ENCODE assay signal across 11 mouse cellular contexts in genomic region chr5:139947446-139947845, GRCm38 (mm10). TPM values are rescaled to one million over a fixed set of nuclear protein-coding genes. Genes with fewer than 3 reads are reported as not detected.
DNase-seq lines count a peak whose midpoint lies in the region; ATAC-seq and TF ChIP-seq lines count a peak whose summit lies in the region.
"Had no signal": no experiment of that assay in that cellular context is flagged by ENCODE, and none has a peak within 500 bp of the region (broad histone marks: within the 10 kb centered on the region; RNA-seq: fewer than 3 reads in every experiment).

No protein-coding gene starts in this region.

- H3K9ac ChIP-seq in midbrain, embryonic 14.5 days (replicated peaks; ENCODE audit: low read length) = no peak overlapping the region
- H3K9ac ChIP-seq: embryonic facial prominence, embryonic 15.5 days; heart, embryonic 13.5 days; limb, embryonic 15.5 days had no signal

- intact Hi-C loops in left cerebral cortex, adult 2 months (cut with DNase I) = no loop called here
- intact Hi-C loops in left cerebral cortex, postnatal 25 days (cut with DNase I) = no loop called here

- no peak overlapping the region for H3K4me2 ChIP-seq in midbrain, embryonic 14.5 days (ENCODE audit: low read length)
- H3K4me2 ChIP-seq: embryonic facial prominence, embryonic 15.5 days; heart, embryonic 13.5 days; limb, embryonic 15.5 days had no signal

- no peak for ATAC-seq in G1E (ENCODE audit: extremely low read depth, insufficient number of reproducible peaks, low FRiP score, poor library complexity, severe bottlenecking)
- no peak for ATAC-seq in midbrain, embryonic 14.5 days (ENCODE audit: low FRiP score, low TSS enrichment)

- TF ChIP-seq CTCF in left cerebral cortex, adult 2 months (IDR thresholded peaks at IDR 0.05) = peak; percentile 54
- peak; percentile 78 for TF ChIP-seq CTCF in G1E (IDR thresholded peaks at IDR 0.05; ENCODE audit: low read depth, low read length)

- WGBS in midbrain, embryonic 14.5 days = 91% methylated on average over 5 of the region's 5 CpGs

- DNase-seq in left cerebral cortex, adult 2 months (ENCODE audit: extremely low spot score in 1 of 2, low spot score in 2 of 2) = no peak
- DNase-seq in left cerebral cortex, postnatal 25 days (ENCODE audit: low spot score in 2 of 2) = no peak
- DNase-seq in CD4-positive helper T cell, adult 2 months (ENCODE audit: low read depth, low spot score) = peak; percentile 30
- no peak for DNase-seq in G1E (ENCODE audit: low spot score)
- DNase-seq in lung, postnatal 14 days = peak; percentile 37
- DNase-seq in right cerebral cortex, adult 2 months (ENCODE audit: low spot score in 2 of 2) = no peak
- no peak for DNase-seq in midbrain, embryonic 14.5 days
- DNase-seq: kidney, postnatal 14 days had no signal

- H3K9me3 ChIP-seq in G1E (replicated peaks) = no peaks in the 10 kb centered on the region
- H3K9me3 ChIP-seq in midbrain, embryonic 14.5 days (ENCODE audit: control insufficient read depth, low read length) = no peaks in the 10 kb centered on the region
- H3K9me3 ChIP-seq: embryonic facial prominence, embryonic 15.5 days; heart, embryonic 13.5 days; limb, embryonic 15.5 days had no signal

- H3K27ac ChIP-seq in left cerebral cortex, adult 2 months = no peak overlapping the region
- no peak overlapping the region for H3K27ac ChIP-seq in midbrain, embryonic 14.5 days (replicated peaks; ENCODE audit: low read depth, low read length)
- H3K27ac ChIP-seq: embryonic facial prominence, embryonic 15.5 days; heart, embryonic 13.5 days; limb, embryonic 15.5 days had no signal

- peaks cover 14% of the 10 kb centered on the region; the same call in 1 of the 2 replicates for H3K27me3 ChIP-seq in G1E (ENCODE audit: insufficient read depth, low read length)
- no peaks in the 10 kb centered on the region for H3K27me3 ChIP-seq in midbrain, embryonic 14.5 days (ENCODE audit: control insufficient read depth, insufficient read depth, low read length)
- H3K27me3 ChIP-seq: embryonic facial prominence, embryonic 15.5 days had no signal

- no peaks in the 10 kb centered on the region for H3K36me3 ChIP-seq in G1E (replicated peaks)
- H3K36me3 ChIP-seq in midbrain, embryonic 14.5 days (ENCODE audit: control insufficient read depth, insufficient read depth, low read length) = no peaks in the 10 kb centered on the region
- H3K36me3 ChIP-seq: embryonic facial prominence, embryonic 15.5 days; heart, embryonic 13.5 days; limb, embryonic 15.5 days had no signal

- no peak overlapping the region for H3K4me3 ChIP-seq in left cerebral cortex, adult 2 months
- no peak overlapping the region for H3K4me3 ChIP-seq in G1E (ENCODE audit: low read depth, low read length)
- H3K4me3 ChIP-seq in midbrain, embryonic 14.5 days (replicated peaks; ENCODE audit: low read depth, low read length) = no peak overlapping the region
- H3K4me3 ChIP-seq: embryonic facial prominence, embryonic 15.5 days; heart, embryonic 13.5 days; limb, embryonic 15.5 days had no signal

- no peaks in the 10 kb centered on the region for H3K4me1 ChIP-seq in G1E (ENCODE audit: insufficient read depth, low read depth, low read length)
- H3K4me1 ChIP-seq in midbrain, embryonic 14.5 days (ENCODE audit: control insufficient read depth, insufficient read depth, low read length) = peaks cover 4% of the 10 kb centered on the region
- H3K4me1 ChIP-seq: heart, embryonic 13.5 days had no signal

RNA-seq across cellular contexts. Expression of gene Elfn1, which starts 39.7 kb away (rescaled TPM):
- 10 to 100 TPM; 34.5 to 38.1 TPM for total RNA-seq in left cerebral cortex, adult 2 months (2021)
- 10 to 100 TPM; 35.0 to 37.6 TPM for total RNA-seq in left cerebral cortex, postnatal 25 days (2021)
- not detected in 2 replicates for total RNA-seq in G1E (2014; fragmentation: Nextera tagmentation)
- 0.05 and 0.06 TPM in 2 replicates for total RNA-seq in G1E (2017)
- polyA plus RNA-seq in G1E (2012) = 0.02 TPM in 1 of 2 replicates, not detected in the other
- polyA plus RNA-seq in midbrain, embryonic 14.5 days (2014; fragmentation: Nextera tagmentation; extraction: Ambion mirVana) = 3.0 and 3.9 TPM in 2 replicates

Comparison
In these comparisons a context has a peak if more than half of its experiments do, and no peak if none do; other contexts are left out.
1. DNase-seq: peak in CD4-positive helper T cell, adult 2 months (single experiment) and lung, postnatal 14 days (single experiment); none in left cerebral cortex, adult 2 months (0 of 2), left cerebral cortex, postnatal 25 days (0 of 2), G1E (single experiment), right cerebral cortex, adult 2 months (0 of 2) and midbrain, embryonic 14.5 days (single experiment).
2. RNA of gene Elfn1, which starts 39.7 kb away (total RNA-seq): 34.5 to 38.1 TPM in left cerebral cortex, adult 2 months and 35.0 to 37.6 TPM in left cerebral cortex, postnatal 25 days; 0.05 to 0.06 TPM in G1E; every median in the first group is over 10 times any median in the second.